Mouse (Mus musculus): ENCODE measurements around the gene Ooep.

Gene Ooep

GRCm38 (mm10) chr9:78342494-78342893 lies 36.0 kb downstream of the Ooep start:
- in situ Hi-C loops (cut with MboI; ENCODE audit: unreplicated experiment in 2 of 2), result loop anchor here in 1 of 2 experiments (25.0 kb wide), 1 partner anchor 1670 kb away; the partner anchor contains the start of gene Filip1

- in situ Hi-C loops (cut with MboI; ENCODE audit: unreplicated experiment in 2 of 2), result loop anchor here in 1 of 2 experiments (25.0 kb wide), 1 partner anchor 1672 kb away; the partner anchor contains the start of gene Filip1
Observed at GRCm38 (mm10) chr9:78340324-78340723, 38.2 kb downstream of the Ooep start.

GRCm38 (mm10) chr9:78337050-78337449 lies 41.5 kb downstream of the Ooep start:
- in situ Hi-C loops (cut with MboI; ENCODE audit: unreplicated experiment in 2 of 2), result loop anchor here in 1 of 2 experiments (25.0 kb wide), 1 partner anchor 1675 kb away; the partner anchor contains the start of gene Filip1

GRCm38 (mm10) chr9:78327289-78327688 lies 51.2 kb downstream of the Ooep start, which contains the start of gene Omt2b:
TSS of gene Omt2b (plus strand) at chr9:78327589.
- in situ Hi-C loops (cut with MboI; ENCODE audit: unreplicated experiment in 2 of 2), result loop anchor here in 1 of 2 experiments (25.0 kb wide), 1 partner anchor 1685 kb away; the partner anchor contains the start of gene Filip1

Data from v-Abl transformed pro-B cells (cell line).